Mouse (Mus musculus): ENCODE results near the gene Slc22a15.

DNA sequence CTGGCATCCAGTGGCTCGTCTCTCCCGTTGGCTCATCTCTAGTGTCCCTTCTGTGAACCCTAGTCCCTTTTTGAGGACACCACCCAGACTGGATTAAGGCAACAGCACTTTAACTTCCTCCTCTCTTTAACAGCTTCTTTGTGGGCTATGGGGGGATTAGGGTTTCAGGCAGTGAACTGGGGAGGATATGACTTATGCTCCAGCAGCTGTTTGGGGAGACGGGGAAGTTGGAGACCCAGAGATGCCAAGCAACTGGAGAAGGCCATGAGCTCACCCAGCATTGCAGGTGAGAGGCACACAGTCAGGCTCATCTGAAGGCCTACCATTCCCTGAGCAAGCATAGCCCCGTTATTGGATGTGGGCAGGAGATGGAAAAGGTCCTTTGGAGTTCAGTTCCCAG is 112.3 kb downstream of the Slc22a15 start:
- no peak for TF ChIP-seq POLR2A (IDR thresholded peaks at IDR 0.05; ENCODE audit: borderline replicate concordance, extremely low read depth, low read depth, low read length)
- TF ChIP-seq CTCF (IDR thresholded peaks at IDR 0.05; ENCODE audit: insufficient read depth, low read length) = no peak
